Mouse (Mus musculus): ENCODE measurements around the gene Btd.
"Not testable (repeated sequence)": the region's sequence is repeated elsewhere in the genome, so short reads cannot be mapped to it uniquely, and the experiment has no call there.

The Btd gene

DNA sequence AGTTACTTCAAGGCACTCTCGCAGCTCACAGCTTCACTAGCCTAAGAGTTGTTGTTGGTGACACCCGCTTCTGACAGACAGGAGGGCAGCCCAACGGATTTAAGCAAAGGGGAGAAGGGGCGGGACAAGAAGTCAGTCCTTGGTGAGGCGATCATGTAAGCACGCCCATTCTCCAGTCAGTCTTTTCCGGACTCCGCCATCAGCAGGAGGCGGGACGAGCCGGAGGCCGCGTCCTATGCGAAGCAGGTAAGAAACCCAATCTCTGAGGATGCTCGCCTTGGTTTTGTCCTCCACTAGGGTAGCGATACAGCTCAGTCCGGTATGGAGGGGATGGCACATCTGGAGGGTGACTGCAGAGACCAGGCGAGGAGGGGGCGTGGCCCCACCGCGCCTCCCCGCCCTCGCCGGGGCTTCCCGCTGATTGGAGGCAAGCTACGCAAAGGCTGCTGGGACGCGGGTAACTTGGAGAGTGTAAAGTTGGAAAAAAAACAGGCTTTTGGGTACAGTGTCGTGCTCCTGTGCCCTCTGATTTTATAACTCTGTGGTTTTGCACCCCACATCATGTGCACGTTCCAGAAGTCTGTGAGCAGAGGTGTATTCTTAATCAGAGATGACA, at the start of gene Btd, which contains the start of gene Hacl1:
Gene Btd, plus strand, starts transcription at position 139 of the 616 bp plus-strand sequence.
Gene Hacl1, minus strand, starts transcription at position 397 of the 616 bp plus-strand sequence.
- DNase-seq (ENCODE audit: low spot score) = peak; percentile 92

DNA sequence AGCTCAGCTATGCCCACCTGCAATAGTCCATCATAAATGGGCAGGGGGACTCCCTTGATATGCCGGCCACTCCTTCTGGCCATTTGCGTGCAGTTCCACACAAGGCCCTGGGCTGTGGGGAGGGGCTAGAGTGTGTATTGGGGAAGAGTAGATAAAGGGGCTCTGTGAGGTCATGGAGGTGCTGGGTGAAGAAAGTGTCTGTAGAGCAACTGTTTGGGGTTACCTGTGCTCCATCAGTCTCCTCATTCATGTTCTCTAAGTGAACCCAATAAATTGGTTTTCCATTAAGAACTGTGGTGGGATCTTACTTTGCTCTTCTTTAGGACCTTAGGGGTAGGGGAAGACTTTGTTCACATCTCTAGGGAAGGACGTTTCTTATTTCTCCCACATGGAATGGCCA, 49.6 kb upstream of the Btd start, which contains the start of gene Colq:
Gene Colq, minus strand, starts transcription at position 101 of the 400 bp plus-strand sequence.
- DNase-seq (ENCODE audit: low spot score) = no peak

DNA sequence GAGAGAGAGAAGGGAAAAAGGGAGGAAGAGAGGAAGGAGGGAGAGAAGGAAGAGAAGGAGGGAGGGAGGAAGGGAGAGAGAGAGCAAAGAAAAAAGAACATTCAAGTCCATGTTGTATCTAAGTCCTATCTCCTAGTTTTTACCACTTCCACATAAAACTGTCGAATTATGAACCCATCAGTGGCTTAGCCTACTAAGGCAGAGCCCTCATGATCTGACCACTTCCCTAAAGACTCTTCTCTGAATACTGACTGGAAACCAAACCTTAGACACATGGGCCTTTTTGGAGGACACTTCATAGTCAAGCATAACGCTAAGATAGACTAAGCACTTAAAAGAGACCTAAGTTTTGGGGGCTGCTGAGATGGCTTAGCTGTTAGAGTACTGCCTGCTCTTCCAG, 47.8 kb upstream of the Btd start:
- DNase-seq (ENCODE audit: low spot score) = no peak

DNA sequence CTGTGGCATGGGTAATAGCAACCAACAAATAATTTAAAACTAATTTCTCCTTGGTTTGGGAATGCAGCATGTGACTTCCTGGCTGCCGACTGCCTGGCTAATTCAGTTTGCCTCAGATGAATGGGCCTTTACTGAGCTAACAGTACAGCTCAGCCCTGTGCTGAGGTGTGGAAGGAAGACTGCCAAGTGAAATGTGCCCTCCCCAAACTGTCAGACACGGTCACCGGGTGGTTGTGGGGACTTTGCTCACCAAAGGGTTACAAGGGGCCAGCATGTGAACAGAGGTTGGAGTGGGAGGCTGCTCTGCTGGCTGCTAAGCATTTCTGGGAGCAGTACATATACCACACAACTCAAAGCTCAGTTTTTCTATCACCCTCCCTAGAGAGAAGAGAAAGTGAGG, 46.1 kb upstream of the Btd start:
- DNase-seq (ENCODE audit: low spot score) = no peak

DNA sequence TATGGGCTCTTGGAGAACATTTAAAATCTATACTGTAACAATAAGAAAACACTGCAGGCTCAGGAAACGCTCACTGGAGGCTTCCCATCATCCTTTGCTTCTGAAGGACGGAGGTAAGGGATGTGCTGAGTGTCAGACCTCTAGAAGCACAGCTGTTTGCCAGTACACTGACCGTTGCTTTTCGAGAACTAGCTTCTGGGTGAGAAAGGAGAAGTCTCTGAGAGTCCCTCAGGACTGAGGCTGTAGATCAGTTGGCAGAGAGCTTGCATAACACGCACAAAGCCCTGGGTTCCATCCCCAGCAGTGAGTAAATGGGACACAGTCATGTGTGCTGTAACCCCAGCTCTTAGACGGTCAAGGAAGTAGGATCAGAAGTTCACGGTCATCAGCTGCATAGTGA, 44.4 kb upstream of the Btd start:
- no peak for DNase-seq (ENCODE audit: low spot score)

- DNase-seq (ENCODE audit: low spot score) = no peak
These were observed 43.4 kb upstream of the Btd start for GRCm38 (mm10) chr14:31597446-31597845.

DNA sequence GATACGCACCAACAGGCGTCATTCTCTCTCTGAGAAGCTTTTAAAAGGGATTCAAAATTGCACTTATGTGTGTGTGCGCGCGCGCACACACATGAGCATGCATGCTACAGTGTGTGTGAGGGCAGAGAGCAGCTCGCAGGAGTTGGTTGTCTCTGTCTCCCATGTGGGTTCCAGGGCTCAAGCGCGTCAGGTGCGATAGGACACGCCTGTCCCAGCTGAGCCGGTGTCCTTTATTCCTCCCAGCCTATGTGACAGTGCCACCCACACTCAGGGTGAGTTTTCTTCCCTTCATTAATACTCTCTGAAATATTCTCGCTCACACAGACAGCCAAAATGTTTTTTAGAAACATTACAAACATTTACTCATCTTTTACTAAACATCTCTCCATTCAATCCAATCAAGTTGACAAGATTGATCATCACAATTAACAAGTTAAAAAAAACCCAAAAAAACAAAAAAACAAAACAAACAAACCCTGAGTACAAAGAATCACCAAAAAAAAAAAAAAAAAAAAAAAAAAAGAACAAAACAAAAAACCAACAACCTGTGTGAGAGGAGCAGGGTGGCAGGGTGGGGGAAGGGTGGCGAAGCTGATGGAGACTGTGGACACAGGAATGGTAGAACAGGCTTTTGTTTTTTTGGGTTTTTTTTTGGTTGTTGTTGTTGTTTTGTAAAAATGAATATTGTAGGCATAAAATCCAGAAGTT, 38.8 kb upstream of the Btd start:
- DNase-seq (ENCODE audit: low spot score) = no peak

DNA sequence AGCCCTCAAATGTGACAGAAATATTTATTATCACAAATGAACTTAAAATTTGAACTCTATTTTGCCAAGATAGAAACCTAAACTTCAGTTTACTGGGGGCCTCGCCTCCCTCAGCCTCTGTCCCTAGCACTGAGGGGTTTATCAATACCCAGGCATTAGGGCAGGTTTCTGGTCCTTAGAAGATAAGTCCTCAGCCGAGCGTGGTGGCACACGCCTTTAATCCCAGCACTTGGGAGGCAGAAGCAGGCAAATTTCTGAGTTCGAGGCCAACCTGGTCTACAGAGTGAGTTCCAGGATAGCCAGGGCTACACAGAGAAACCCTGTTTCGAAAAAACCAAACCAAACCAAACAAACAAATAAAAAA, 38.2 kb upstream of the Btd start:
- not testable (repeated sequence) for DNase-seq (ENCODE audit: low spot score)

GRCm38 (mm10) chr14:31604916-31605315, 35.9 kb upstream of the Btd start:
- DNase-seq (ENCODE audit: low spot score) = no peak

GRCm38 (mm10) chr14:31605514-31605913, 35.3 kb upstream of the Btd start:
- DNase-seq (ENCODE audit: low spot score) = no peak

DNA sequence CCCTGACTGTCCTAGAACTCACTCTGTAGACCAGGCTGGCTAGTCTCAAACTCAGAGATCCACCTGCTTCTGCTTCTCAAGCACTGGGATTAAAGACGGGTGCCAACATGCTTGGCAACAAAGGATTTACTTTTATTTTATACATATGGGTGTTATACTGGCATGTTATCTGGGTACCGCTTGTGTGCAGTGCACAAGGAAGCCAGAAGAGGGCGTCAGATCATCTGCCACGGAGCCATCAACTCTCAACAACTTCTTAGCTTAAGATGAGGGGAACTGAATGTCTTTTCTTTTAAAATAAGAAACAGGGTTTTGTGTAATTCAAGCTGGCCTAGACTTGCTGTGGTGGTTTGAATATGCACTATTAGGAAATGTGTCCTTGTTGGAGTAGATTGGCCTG, 28.8 kb upstream of the Btd start:
- no peak for DNase-seq (ENCODE audit: low spot score)

DNA sequence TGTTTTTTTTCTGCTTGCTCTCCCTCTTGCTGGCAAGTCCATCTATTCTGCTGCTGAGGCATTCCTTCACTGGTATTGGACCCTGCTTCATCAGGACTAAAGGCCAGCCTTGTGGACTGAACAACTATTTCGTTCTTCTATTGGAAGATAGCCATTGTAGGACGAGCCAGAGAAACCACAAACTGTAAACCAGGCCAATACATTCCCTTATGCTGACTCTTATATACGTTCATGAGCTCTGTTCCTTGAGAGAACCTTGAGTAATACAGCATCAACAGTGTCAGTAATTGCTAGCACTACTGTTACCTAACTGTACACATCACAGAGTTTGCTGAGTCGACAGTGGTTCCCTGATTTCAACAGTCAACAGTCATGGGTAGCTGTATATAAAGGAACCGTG, 27.2 kb upstream of the Btd start:
- no peak for DNase-seq (ENCODE audit: low spot score)

GRCm38 (mm10) chr14:31617204-31617603, 23.6 kb upstream of the Btd start:
- DNase-seq (ENCODE audit: low spot score) = no peak

DNA sequence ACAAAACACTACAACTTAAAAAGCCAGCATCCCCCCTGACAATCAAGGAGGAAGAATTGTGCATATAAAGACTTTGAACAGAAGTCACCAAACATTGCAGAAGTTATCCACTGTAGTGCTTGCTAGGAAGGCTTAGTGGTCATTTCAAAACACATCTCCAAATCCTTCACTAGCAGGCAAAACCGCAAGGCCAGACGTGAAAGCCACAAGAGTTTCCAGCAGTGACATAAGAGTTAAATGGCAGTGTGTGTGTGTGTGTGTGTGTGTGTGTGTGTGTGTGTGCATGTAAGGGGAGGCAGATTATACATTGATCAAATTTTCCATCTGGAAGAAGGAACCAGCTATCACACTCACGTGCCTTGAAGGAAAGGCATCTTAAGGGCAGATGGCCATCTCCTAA, 22.8 kb upstream of the Btd start:
- DNase-seq (ENCODE audit: low spot score) = no peak

GRCm38 (mm10) chr14:31620591-31621223, 20.1 kb upstream of the Btd start:
- no peak for DNase-seq (ENCODE audit: low spot score)

GRCm38 (mm10) chr14:31622748-31623147, 18.1 kb upstream of the Btd start:
- no peak for DNase-seq (ENCODE audit: low spot score)

DNA sequence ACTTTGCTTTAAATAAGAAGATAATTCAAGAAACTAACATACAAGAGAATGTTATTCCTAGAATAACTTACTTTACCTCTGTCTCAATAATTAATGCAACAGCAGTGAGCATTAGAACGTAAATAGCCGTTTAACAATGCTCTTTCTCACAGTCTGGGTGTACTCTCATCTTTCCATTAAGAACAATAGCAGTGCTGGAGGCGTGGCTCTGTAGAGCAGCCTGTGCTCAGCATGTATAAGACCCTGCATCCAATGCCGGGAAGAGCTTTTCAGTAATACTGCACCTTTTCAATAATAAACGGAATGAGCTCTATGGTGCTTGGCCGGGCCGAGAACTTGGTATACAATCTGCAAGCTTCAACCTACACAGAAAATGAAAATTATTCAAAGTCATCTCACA, 10.2 kb upstream of the Btd start:
- no peak for DNase-seq (ENCODE audit: low spot score)

DNA sequence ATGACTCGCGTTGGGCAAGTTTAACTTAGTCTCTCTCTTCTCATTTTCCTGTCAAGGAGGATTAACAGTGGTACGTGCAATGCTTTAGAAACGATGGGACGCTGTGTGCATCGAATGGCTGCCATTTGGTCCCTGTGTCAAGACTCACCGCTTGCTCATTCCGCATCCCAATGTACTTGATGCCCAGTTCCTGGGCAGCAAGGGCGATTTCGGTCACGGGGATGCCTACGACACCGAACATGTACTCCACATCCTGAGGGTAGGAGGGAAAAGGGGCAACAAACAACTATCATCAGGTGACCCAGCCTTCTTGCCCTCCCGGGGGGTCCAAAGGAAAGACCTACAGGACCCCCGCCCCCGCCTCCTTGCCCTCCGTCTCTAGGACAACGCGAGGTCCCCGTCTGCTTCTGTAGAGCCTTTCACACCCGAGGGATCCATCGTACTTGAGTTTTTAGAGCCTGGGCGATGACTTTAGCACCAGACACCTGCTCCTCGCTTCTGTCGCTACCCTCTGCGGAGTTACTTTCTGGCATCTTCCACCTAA, 410 bp upstream of the Btd start, which contains the start of gene Gm49387:
Gene Gm49387, minus strand, starts transcription at position 533 of the 544 bp plus-strand sequence.
- no peak for DNase-seq (ENCODE audit: low spot score)

DNA sequence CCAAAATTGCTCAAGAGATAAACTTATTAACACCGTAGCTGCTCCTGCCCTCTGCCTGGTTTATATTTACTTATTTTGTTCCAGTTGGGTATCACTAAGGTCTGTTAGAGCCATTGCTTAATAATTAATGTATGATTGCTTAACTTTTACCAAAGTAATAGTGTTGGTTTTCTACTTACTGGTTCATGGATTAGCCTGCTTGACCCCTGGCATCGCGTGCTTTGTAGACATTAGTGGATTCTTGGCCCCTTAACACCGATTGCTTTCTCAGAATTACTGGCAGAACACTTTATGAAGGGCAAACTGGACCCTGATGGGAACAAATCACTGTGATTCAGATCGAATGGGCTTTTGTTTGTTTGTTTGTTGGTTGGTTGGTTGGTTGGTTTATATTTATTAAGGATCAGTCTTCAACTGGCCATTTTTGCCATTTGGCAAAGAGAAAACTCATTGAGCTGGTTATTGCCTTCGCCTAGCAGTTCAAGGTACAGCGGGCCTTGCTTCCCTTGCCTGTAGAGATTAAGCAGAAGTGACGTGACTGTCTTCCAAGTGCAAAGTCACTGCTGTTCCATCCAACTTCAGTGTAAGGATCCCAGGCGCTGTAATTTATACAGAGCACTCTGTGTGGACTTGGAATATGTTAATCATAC, 803 bp downstream of the Btd start:
- DNase-seq (ENCODE audit: low spot score) = no peak

GRCm38 (mm10) chr14:31644183-31644830, 3.5 kb downstream of the Btd start:
- DNase-seq (ENCODE audit: low spot score) = no peak

GRCm38 (mm10) chr14:31644931-31645547, 4.2 kb downstream of the Btd start:
- no peak for DNase-seq (ENCODE audit: low spot score)
